9 mouse cellular contexts compared by ENCODE assay signal in the genomic region with DNA sequence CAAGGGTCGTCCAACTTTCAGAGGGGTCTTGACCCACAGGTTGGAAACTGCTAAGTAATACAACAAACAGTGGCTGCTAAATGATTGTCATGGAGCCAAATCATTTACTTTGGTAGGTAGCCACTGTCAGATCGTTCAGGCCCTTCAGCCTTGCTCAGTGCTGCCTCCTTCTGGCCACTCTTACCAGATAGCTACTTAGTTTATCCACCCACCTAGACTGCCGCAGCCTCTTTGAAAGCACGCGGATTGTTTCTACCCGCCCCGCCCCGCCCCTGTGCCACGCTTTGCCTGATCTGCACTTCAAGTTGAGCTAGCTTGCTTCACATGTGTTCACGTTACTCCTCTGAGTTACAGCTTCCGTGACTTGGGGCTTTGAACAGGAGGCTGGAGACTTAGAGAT. TPM values are rescaled to one million over a fixed set of nuclear protein-coding genes. Genes with fewer than 3 reads are reported as not detected.
A peak's percentile ranks its signal among the peaks of the same experiment; 100 is the strongest.
DNase-seq lines count a peak whose midpoint lies in the region; ATAC-seq and TF ChIP-seq lines count a peak whose summit lies in the region.
"Had no signal": no experiment of that assay in that cellular context is flagged by ENCODE, and none has a peak within 500 bp of the region (broad histone marks: within the 10 kb centered on the region; RNA-seq: fewer than 3 reads in every experiment).

No protein-coding gene starts in this region.

- TF ChIP-seq CTCF in lung, postnatal 0 days (IDR thresholded peaks at IDR 0.05) = peak; percentile 76

- H3K9me3 ChIP-seq in forebrain, embryonic 14.5 days (replicated peaks; ENCODE audit: control insufficient read depth, low read length) = no peaks in the 10 kb centered on the region
- no peaks in the 10 kb centered on the region for H3K9me3 ChIP-seq in forebrain, embryonic 15.5 days
- no peaks in the 10 kb centered on the region for H3K9me3 ChIP-seq in lung, postnatal 0 days (ENCODE audit: low read length)
- H3K9me3 ChIP-seq: liver, embryonic 15.5 days had no signal

- no peak for TF ChIP-seq EP300 in lung, postnatal 0 days (IDR thresholded peaks at IDR 0.05)

- no peak for ATAC-seq in forebrain, embryonic 14.5 days
- no peak for ATAC-seq in forebrain, embryonic 15.5 days (replicated peaks)
- peak; percentile 68 for ATAC-seq in lung, postnatal 0 days
- ATAC-seq in frontal cortex, adult (ENCODE audit: low TSS enrichment) = no peak
- ATAC-seq in erythroid progenitor cell, adult 5-6 weeks (replicated peaks; ENCODE audit: low FRiP score, poor library complexity, severe bottlenecking) = no peak

- no peaks in the 10 kb centered on the region for H3K36me3 ChIP-seq in forebrain, embryonic 14.5 days (ENCODE audit: control insufficient read depth, insufficient read depth, low read length)
- no peaks in the 10 kb centered on the region for H3K36me3 ChIP-seq in forebrain, embryonic 15.5 days
- H3K36me3 ChIP-seq in lung, postnatal 0 days (ENCODE audit: insufficient read depth, low read length) = no peaks in the 10 kb centered on the region
- H3K36me3 ChIP-seq: liver, embryonic 15.5 days had no signal

- H3K27me3 ChIP-seq in forebrain, embryonic 14.5 days (replicated peaks; ENCODE audit: control insufficient read depth, insufficient read depth, low read length) = 0 out of 2 replicates have a peak, but pooled peaks cover 4% of the 10 kb centered on the region
- H3K27me3 ChIP-seq in forebrain, embryonic 15.5 days = no peaks in the 10 kb centered on the region
- H3K27me3 ChIP-seq in lung, postnatal 0 days (replicated peaks; ENCODE audit: insufficient read depth, low read length) = no peaks in the 10 kb centered on the region
- H3K27me3 ChIP-seq: liver, embryonic 15.5 days had no signal

- no peaks in the 10 kb centered on the region for H3K4me1 ChIP-seq in forebrain, embryonic 14.5 days (ENCODE audit: control insufficient read depth, insufficient read depth, low read length)
- H3K4me1 ChIP-seq in forebrain, embryonic 15.5 days = no peaks in the 10 kb centered on the region
- H3K4me1 ChIP-seq in lung, postnatal 0 days (ENCODE audit: insufficient read depth, low read depth, low read length) = no peaks in the 10 kb centered on the region
- H3K4me1 ChIP-seq: liver, embryonic 15.5 days had no signal

- WGBS in forebrain, embryonic 14.5 days = 22% methylated on average over 11 of the region's 11 CpGs
- 13% methylated on average over 11 of the region's 11 CpGs for WGBS in forebrain, embryonic 15.5 days
- WGBS in lung, postnatal 0 days = 22% methylated on average over 11 of the region's 11 CpGs

- no peak overlapping the region for H3K27ac ChIP-seq in forebrain, embryonic 14.5 days (ENCODE audit: low read depth, low read length)
- H3K27ac ChIP-seq in forebrain, embryonic 15.5 days (replicated peaks) = no peak overlapping the region
- H3K27ac ChIP-seq in lung, postnatal 0 days (ENCODE audit: low read length) = no peak overlapping the region
- H3K27ac ChIP-seq: liver, embryonic 15.5 days had no signal

- no peak overlapping the region for H3K4me2 ChIP-seq in forebrain, embryonic 14.5 days (ENCODE audit: low read length)
- H3K4me2 ChIP-seq in forebrain, embryonic 15.5 days (replicated peaks) = no peak overlapping the region
- H3K4me2 ChIP-seq in lung, postnatal 0 days (replicated peaks; ENCODE audit: low read depth, low read length) = no peak overlapping the region
- H3K4me2 ChIP-seq: liver, embryonic 15.5 days had no signal

- H3K9ac ChIP-seq in forebrain, embryonic 14.5 days (ENCODE audit: low read length) = no peak overlapping the region
- H3K9ac ChIP-seq in forebrain, embryonic 15.5 days (replicated peaks) = no peak overlapping the region
- H3K9ac ChIP-seq in lung, postnatal 0 days (replicated peaks; ENCODE audit: low read depth) = no peak overlapping the region
- H3K9ac ChIP-seq: liver, embryonic 15.5 days had no signal

- H3K4me3 ChIP-seq in forebrain, embryonic 14.5 days (ENCODE audit: low read depth, low read length) = no peak overlapping the region
- no peak overlapping the region for H3K4me3 ChIP-seq in forebrain, embryonic 15.5 days
- H3K4me3 ChIP-seq in lung, postnatal 0 days (ENCODE audit: low read depth, low read length) = no peak overlapping the region
- H3K4me3 ChIP-seq: liver, embryonic 15.5 days had no signal

- peak; percentile 42 for DNase-seq in forebrain, embryonic 14.5 days (ENCODE audit: low spot score)
- DNase-seq in right cerebral cortex, postnatal 4 days = peak; percentile 42
- no peak for DNase-seq in right cerebral cortex, adult 2 months (ENCODE audit: low spot score in 2 of 2)
- peak; percentile 38 for DNase-seq in embryo, embryonic 9.5 days (ENCODE audit: extremely low spot score)
- DNase-seq in lung, postnatal 0 days (ENCODE audit: low spot score) = peak; percentile 69

RNA-seq across cellular contexts. Expression of a gene that starts 14.6 kb away (rescaled TPM):
- not detected in 2 replicates for polyA plus RNA-seq in forebrain, embryonic 14.5 days (2014; fragmentation: Nextera tagmentation; extraction: Ambion mirVana)
- not detected in 2 replicates for polyA plus RNA-seq in forebrain, embryonic 15.5 days (2015; fragmentation: Nextera tagmentation; extraction: Ambion mirVana)
- polyA plus RNA-seq in lung, postnatal 0 days (2015; fragmentation: Nextera tagmentation; extraction: Ambion mirVana) = not detected in 2 replicates
- total RNA-seq in erythroid progenitor cell, adult 5-6 weeks (2015; ENCODE audit: low replicate concordance) = not detected in 2 replicates
- not detected in 2 replicates for total RNA-seq in erythroid progenitor cell, adult 5-6 weeks (2017; ENCODE audit: low replicate concordance)

Comparison
In these comparisons a context has a peak if more than half of its experiments do, and no peak if none do; other contexts are left out.
1. DNase-seq: peak in forebrain, embryonic 14.5 days (single experiment), right cerebral cortex, postnatal 4 days (single experiment), embryo, embryonic 9.5 days (single experiment) and lung, postnatal 0 days (single experiment); none in right cerebral cortex, adult 2 months (0 of 2).